Mouse (Mus musculus): ENCODE measurements around the gene Wnt7a.

Wnt7a gene

GRCm38 (mm10) chr6:91410961-91411368 is at the start of gene Wnt7a:
Wnt7a (minus strand) TSS chr6:91411363.
- no peak for DNase-seq (ENCODE audit: low spot score in 2 of 2)

GRCm38 (mm10) chr6:91459471-91459870 is 48.3 kb upstream of the Wnt7a start:
- DNase-seq (ENCODE audit: low spot score in 2 of 2) = no peak

- no peak for DNase-seq (ENCODE audit: low spot score in 2 of 2)
Measured at GRCm38 (mm10) chr6:91454546-91454945, 43.4 kb upstream of the Wnt7a start.

- no peak for DNase-seq (ENCODE audit: low spot score in 2 of 2)
Measured at GRCm38 (mm10) chr6:91452056-91452455, 40.9 kb upstream of the Wnt7a start.

- DNase-seq (ENCODE audit: low spot score in 2 of 2) = no peak
Measured at GRCm38 (mm10) chr6:91449472-91450225, 38.5 kb upstream of the Wnt7a start.

GRCm38 (mm10) chr6:91445316-91445715 is 34.2 kb upstream of the Wnt7a start:
- DNase-seq (ENCODE audit: low spot score in 2 of 2) = no peak

- peak in 1 of 2 experiments; percentile 6 for DNase-seq (ENCODE audit: low spot score in 2 of 2)
Measured at GRCm38 (mm10) chr6:91441145-91441662, 30.0 kb upstream of the Wnt7a start.

GRCm38 (mm10) chr6:91440474-91441144 is 29.4 kb upstream of the Wnt7a start:
- peak; percentile 91 to 98 for DNase-seq (ENCODE audit: low spot score in 2 of 2)

- no peak for DNase-seq (ENCODE audit: low spot score in 2 of 2)
Measured at GRCm38 (mm10) chr6:91424151-91424550, 13.0 kb upstream of the Wnt7a start.

- DNase-seq (ENCODE audit: low spot score in 2 of 2) = no peak
Measured at GRCm38 (mm10) chr6:91421629-91422028, 10.5 kb upstream of the Wnt7a start.

GRCm38 (mm10) chr6:91417291-91417845 is 6.2 kb upstream of the Wnt7a start:
- DNase-seq (ENCODE audit: low spot score in 2 of 2) = no peak

- DNase-seq (ENCODE audit: low spot score in 2 of 2) = no peak
Measured at GRCm38 (mm10) chr6:91416146-91416545, 5.0 kb upstream of the Wnt7a start.

GRCm38 (mm10) chr6:91414890-91415289 is 3.7 kb upstream of the Wnt7a start:
- DNase-seq (ENCODE audit: low spot score in 2 of 2) = no peak

- DNase-seq (ENCODE audit: low spot score in 2 of 2) = peak; percentile 37 to 87
Measured at GRCm38 (mm10) chr6:91411369-91411981, 312 bp upstream of the Wnt7a start.

- no peak for DNase-seq (ENCODE audit: low spot score in 2 of 2)
Measured at GRCm38 (mm10) chr6:91410168-91410780, 889 bp downstream of the Wnt7a start.

GRCm38 (mm10) chr6:91409448-91410167 is 1.6 kb downstream of the Wnt7a start:
- DNase-seq (ENCODE audit: low spot score in 2 of 2) = no peak

GRCm38 (mm10) chr6:91408616-91409015 is 2.5 kb downstream of the Wnt7a start:
- DNase-seq (ENCODE audit: low spot score in 2 of 2) = no peak

GRCm38 (mm10) chr6:91401591-91401990 is 9.6 kb downstream of the Wnt7a start:
- no peak for DNase-seq (ENCODE audit: low spot score in 2 of 2)

- DNase-seq (ENCODE audit: low spot score in 2 of 2) = no peak
Measured at GRCm38 (mm10) chr6:91400514-91400913, 10.6 kb downstream of the Wnt7a start.

- DNase-seq (ENCODE audit: low spot score in 2 of 2) = no peak
Measured at GRCm38 (mm10) chr6:91392475-91393174, 18.5 kb downstream of the Wnt7a start.
